Mouse (Mus musculus) heart, adult 2 months (tissue): ENCODE data around the gene Lrfn3.

Experiments used
- CTCF ChIP-seq: fragments of 200-600 bp; IDR thresholded peaks from 2 replicates; pipeline ENCODE4 v1.8.1; 2022; ENCODE audit warnings: antibody characterized with exemption, mild to moderate bottlenecking, moderate library complexity
- EP300 ChIP-seq: fragments of 200-500 bp; IDR thresholded peaks from 2 replicates; pipeline ENCODE4 v1.6.1; 2011; ENCODE audit warnings: low read depth, low read length, control low read depth; ENCODE audit not compliant: insufficient read depth
- POLR2A ChIP-seq: fragments of 200-500 bp; IDR thresholded peaks from 2 replicates; pipeline ENCODE4 v1.6.1; 2011; ENCODE audit warnings: mild to moderate bottlenecking, low read depth, low read length, control low read depth; ENCODE audit not compliant: insufficient read depth

- TF ChIP-seq EP300: no peak
- no peak for TF ChIP-seq CTCF
- TF ChIP-seq POLR2A: no peak
These were observed 41.6 kb downstream of the Lrfn3 start for GRCm38 (mm10) chr7:30320946-30321345.
